Mouse (Mus musculus) embryonic facial prominence, embryonic 15.5 days (tissue): Measurements from ENCODE around the gene Bpifa5. TPM values are rescaled to one million over a fixed set of nuclear protein-coding genes. Genes with fewer than 3 reads are reported as not detected.
"Not testable (repeated sequence)": the region's sequence is repeated elsewhere in the genome, so short reads cannot be mapped to it uniquely, and the experiment has no call there.

ENCODE experiments used
- ATAC-seq: fragments of 200-750 bp; cut with Nextera tagmentation; 2 replicates; pipeline ENCODE4 v1.8.0; 2017; ENCODE audit warnings: low read depth, moderate TSS enrichment; ENCODE audit not compliant: insufficient number of reproducible peaks, low FRiP score, low TSS enrichment
- H3K27ac ChIP-seq: fragments of 300-500 bp; sonication (generic); replicated peaks from 2 replicates; pipeline ENCODE4 v1.5.1; 2015; ENCODE audit warnings: mild to moderate bottlenecking, inconsistent platforms
- H3K27me3 ChIP-seq: fragments of 300-500 bp; sonication (generic); 2 replicates; pipeline ENCODE4 v1.6.1; 2015; ENCODE audit warnings: inconsistent platforms
- H3K36me3 ChIP-seq: fragments of 300-500 bp; sonication (generic); 2 replicates; pipeline ENCODE4 v1.6.1; 2015; ENCODE audit warnings: mild to moderate bottlenecking, inconsistent platforms
- H3K4me1 ChIP-seq: fragments of 300-500 bp; sonication (generic); 2 replicates; pipeline ENCODE4 v1.6.1; 2015; ENCODE audit warnings: inconsistent platforms
- H3K4me2 ChIP-seq: fragments of 300-500 bp; sonication (generic); replicated peaks from 2 replicates; pipeline ENCODE4 v1.6.1; 2015; ENCODE audit warnings: mild to moderate bottlenecking, inconsistent platforms
- H3K4me3 ChIP-seq: fragments of 300-500 bp; sonication (generic); replicated peaks from 2 replicates; pipeline ENCODE4 v1.5.1; 2015; ENCODE audit warnings: mild to moderate bottlenecking, inconsistent platforms
- H3K9ac ChIP-seq: fragments of 300-500 bp; sonication (generic); 2 replicates; pipeline ENCODE4 v1.6.1; 2015; ENCODE audit warnings: inconsistent platforms
- H3K9me3 ChIP-seq: fragments of 300-500 bp; sonication (generic); replicated peaks from 2 replicates; pipeline ENCODE4 v1.6.1; 2016; ENCODE audit warnings: inconsistent platforms
- WGBS: fragments of 180-500 bp; shearing (Covaris S2); methylation state at CpG from one replicate; pipeline ENCODE4 v1.1.7; 2015; 5-methylcytosine and 5-hydroxymethylcytosine counted together
- polyA plus RNA-seq: library from polyadenylated mRNA; unstranded; fragments of >200 nt; fragmentation: Nextera tagmentation; extraction: Ambion mirVana; gene quantifications from 2 replicates; pipeline ENCODE4 v1.2.1, GENCODE M21; 2015

Bpifa5 gene
- polyA plus RNA-seq, 1 experiment from 2014 or later = not detected

DNA sequence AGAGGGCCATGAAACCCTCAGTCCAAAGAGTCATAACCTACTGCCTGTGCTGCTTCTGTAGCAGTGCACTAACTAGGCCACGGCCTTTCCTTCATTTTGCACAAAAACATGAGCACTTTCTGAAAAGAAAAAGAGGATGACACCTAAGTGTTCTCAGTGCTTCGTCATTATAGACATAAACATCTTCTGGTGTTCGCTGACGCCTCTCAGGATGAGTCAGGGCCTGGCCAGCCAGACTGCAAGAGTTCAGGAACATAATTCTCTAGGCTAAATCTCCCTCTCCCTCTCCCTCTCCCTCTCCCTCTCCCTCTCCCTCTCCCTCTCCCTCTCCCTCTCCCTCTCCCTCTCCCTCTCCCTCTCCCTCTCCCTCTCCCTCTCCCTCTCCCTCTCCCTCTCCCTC is 20.7 kb downstream of the Bpifa5 start:
- not testable (repeated sequence) for H3K27ac ChIP-seq, H3K4me2 ChIP-seq, ATAC-seq, H3K4me3 ChIP-seq, H3K27me3 ChIP-seq, H3K4me1 ChIP-seq, H3K9ac ChIP-seq, H3K9me3 ChIP-seq, H3K36me3 ChIP-seq
- 69% methylated on average over 4 of the region's 4 CpGs for WGBS

DNA sequence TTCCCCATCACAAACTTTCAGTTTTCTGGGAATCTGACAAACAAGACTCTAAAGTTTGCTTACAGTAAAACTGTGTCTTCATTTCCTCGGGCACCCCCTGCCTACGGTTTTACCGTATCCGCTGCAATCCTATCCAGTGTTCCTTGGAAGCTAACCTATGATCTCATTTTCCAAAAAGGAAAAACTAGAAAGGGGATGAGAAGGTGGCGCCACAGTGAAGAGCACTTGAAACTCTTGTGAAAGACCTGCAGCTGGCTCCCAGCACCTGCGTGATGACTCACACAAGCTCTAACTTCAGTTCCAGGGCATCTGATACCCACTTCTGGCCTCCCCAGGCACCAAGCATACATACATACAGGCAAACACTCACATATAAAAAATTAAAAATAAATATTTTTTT is 22.9 kb downstream of the Bpifa5 start:
- H3K9ac ChIP-seq = no peak overlapping the region
- no peaks in the 10 kb centered on the region for H3K36me3 ChIP-seq
- no peak overlapping the region for H3K4me3 ChIP-seq
- no peaks in the 10 kb centered on the region for H3K9me3 ChIP-seq
- no peaks in the 10 kb centered on the region for H3K27me3 ChIP-seq
- 73% methylated on average over 6 of the region's 6 CpGs for WGBS
- no peak for ATAC-seq
- no peaks in the 10 kb centered on the region for H3K4me1 ChIP-seq
- no peak overlapping the region for H3K4me2 ChIP-seq
- H3K27ac ChIP-seq = peak overlapping the region; percentile 11; the same call in 1 of the 2 replicates

DNA sequence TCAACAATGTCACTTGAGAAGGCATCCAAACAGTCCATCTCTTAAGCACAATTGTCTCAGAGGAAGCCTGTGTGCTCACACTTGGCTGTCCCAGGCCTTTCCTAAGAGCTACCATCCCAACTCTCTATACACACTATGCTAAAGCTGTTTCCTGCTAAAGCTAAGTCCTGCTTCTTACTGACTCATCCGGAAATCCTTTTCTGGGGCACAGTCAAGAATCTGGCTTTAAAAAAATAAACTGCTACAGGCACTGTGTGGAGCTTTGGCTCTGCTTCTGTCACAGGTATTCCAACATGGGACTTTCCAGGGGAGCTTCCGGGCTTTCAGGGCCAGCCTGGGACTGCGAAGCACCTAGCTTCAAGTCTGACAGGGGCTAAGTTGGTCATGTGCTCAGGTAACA is 23.3 kb downstream of the Bpifa5 start:
- Histone ChIP-seq H3K4me1 (no peaks in the 10 kb centered on the region), H3K9ac (no peak overlapping the region), H3K36me3 (no peaks in the 10 kb centered on the region), H3K4me2 (no peak overlapping the region), H3K27me3 (no peaks in the 10 kb centered on the region), H3K27ac (no peak overlapping the region; the same call in 1 of the 2 replicates), H3K4me3 (no peak overlapping the region), H3K9me3 (no peaks in the 10 kb centered on the region)
- WGBS = 70% methylated on average over 3 of the region's 3 CpGs
- ATAC-seq = no peak

GRCm38 (mm10) chr2:154187468-154187867 is 25.1 kb downstream of the Bpifa5 start:
- Histone ChIP-seq H3K27ac (no peak overlapping the region), H3K9me3 (no peaks in the 10 kb centered on the region), H3K4me2 (no peak overlapping the region), H3K36me3 (no peaks in the 10 kb centered on the region), H3K4me3 (no peak overlapping the region), H3K9ac (no peak overlapping the region), H3K4me1 (no peaks in the 10 kb centered on the region), H3K27me3 (no peaks in the 10 kb centered on the region)
- ATAC-seq = no peak
- WGBS = 44% methylated on average over 5 of the region's 5 CpGs

DNA sequence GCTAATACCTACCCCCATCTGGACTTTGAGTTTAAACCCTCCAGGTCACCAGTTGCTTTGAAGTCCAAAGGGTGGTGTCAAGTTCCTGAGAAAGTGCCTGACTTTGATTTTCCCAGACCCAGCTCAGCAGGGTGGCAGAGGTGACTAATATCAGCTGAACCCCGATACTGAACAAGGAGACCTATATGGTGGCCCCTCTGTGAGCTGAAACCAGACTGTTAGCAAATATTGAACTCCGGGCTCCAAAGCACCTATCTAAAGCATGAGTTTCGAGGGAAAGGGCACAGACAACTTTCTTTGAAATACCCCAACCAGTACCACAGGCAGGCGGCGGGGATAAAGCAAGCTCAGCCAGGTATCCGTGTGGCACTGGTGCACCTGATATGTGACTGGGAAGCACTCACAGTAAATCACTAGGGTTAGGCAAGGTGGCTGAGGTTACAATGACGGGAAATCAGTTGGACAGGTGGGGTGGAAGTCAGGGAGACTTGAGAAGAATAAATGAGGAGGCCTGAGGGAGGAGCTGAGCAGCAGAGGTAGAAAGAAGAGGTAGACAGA is 27.5 kb downstream of the Bpifa5 start:
- Histone ChIP-seq H3K4me2 (no peak overlapping the region), H3K27ac (no peak overlapping the region), H3K36me3 (no peaks in the 10 kb centered on the region), H3K4me1 (no peaks in the 10 kb centered on the region), H3K27me3 (no peaks in the 10 kb centered on the region), H3K9ac (no peak overlapping the region), H3K4me3 (no peak overlapping the region), H3K9me3 (no peaks in the 10 kb centered on the region)
- 74% methylated on average over 7 of the region's 7 CpGs for WGBS
- no peak for ATAC-seq

DNA sequence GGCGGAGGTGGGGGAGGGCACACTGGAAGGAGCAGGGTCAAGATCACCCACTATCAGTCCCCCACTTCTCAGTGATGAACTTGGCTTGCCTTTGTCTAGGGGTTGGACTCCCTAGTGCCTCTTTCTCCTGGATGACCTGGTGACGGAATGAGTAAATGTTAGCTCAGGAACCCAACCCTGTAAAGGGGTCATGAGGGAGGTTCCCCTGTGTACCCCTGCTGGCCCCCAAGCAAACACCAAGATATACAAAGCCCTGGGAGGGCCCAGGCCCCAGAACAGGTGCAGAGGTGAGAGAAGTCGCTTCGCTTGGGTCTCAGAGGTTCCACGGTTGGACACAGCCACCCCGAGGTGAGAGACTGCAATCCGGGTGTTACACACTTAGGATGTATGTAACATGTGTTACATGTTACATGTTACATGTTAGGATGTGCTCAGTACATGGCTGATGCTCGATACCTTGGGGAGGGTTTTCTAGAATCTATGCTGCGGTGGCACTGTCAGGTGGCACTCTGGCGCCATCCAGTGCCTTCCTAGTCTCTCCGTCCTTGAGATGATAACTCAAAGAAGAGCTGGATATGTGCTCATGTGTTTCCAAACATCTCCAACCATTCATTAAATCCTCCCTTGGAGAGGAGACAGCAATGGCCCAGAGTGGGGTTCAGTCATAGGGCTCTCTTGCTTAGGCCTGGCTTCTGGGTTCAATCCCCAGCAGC is 28.3 kb downstream of the Bpifa5 start, which contains the start of gene Bpifb1:
Bpifb1 (plus strand) TSS at position 273 of the 713 bp plus-strand sequence.
- Histone ChIP-seq H3K27me3 (no peaks in the 10 kb centered on the region), H3K9me3 (no peaks in the 10 kb centered on the region), H3K9ac (no peak within 1 kb of the TSS), H3K4me3 (no peak within 1 kb of the TSS), H3K4me1 (no peaks in the 10 kb centered on the region), H3K36me3 (no peaks in the 10 kb centered on the region), H3K4me2 (no peak within 1 kb of the TSS), H3K27ac (no peak within 1 kb of the TSS)
- no peak for ATAC-seq
- 82% methylated on average over 11 of the region's 11 CpGs for WGBS

- H3K27ac ChIP-seq = no peak overlapping the region
- H3K4me1 ChIP-seq = no peaks in the 10 kb centered on the region
- H3K4me2 ChIP-seq = no peak overlapping the region
- H3K27me3 ChIP-seq = no peaks in the 10 kb centered on the region
- H3K9me3 ChIP-seq = no peaks in the 10 kb centered on the region
- no peak for ATAC-seq
- no peaks in the 10 kb centered on the region for H3K36me3 ChIP-seq
- H3K4me3 ChIP-seq = no peak overlapping the region
- 71% methylated on average over 2 of the region's 2 CpGs for WGBS
- H3K9ac ChIP-seq = no peak overlapping the region
Observed at GRCm38 (mm10) chr2:154192141-154192540, 29.7 kb downstream of the Bpifa5 start.

DNA sequence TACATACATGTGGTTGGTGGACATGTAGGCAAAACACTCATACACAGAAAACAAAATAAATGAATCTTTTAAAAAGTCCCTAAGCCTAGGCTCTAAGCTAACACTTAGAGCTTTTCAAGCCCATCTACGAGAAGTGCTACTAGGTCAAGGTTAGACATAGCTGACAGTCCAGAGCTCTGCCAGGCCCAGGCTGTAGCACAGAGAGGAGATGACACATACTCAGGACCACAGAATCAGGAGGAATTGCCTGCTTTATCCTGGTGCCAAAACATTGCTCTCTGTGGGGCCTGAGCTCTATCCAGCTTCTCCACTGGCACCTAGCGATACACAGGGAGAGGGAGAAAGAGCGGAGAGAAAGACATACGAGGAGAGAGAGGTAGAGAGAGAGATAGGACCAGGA is 30.7 kb downstream of the Bpifa5 start:
- Histone ChIP-seq H3K9ac (no peak overlapping the region), H3K9me3 (no peaks in the 10 kb centered on the region), H3K4me3 (no peak overlapping the region), H3K36me3 (no peaks in the 10 kb centered on the region), H3K27me3 (no peaks in the 10 kb centered on the region), H3K4me2 (no peak overlapping the region), H3K27ac (no peak overlapping the region), H3K4me1 (no peaks in the 10 kb centered on the region)
- WGBS = 93% methylated on average over 4 of the region's 4 CpGs
- no peak for ATAC-seq

GRCm38 (mm10) chr2:154193994-154194504 is 31.6 kb downstream of the Bpifa5 start:
- 67% methylated on average over 5 of the region's 5 CpGs for WGBS
- Histone ChIP-seq H3K4me1 (no peaks in the 10 kb centered on the region), H3K36me3 (no peaks in the 10 kb centered on the region), H3K27me3 (no peaks in the 10 kb centered on the region), H3K9me3 (no peaks in the 10 kb centered on the region), H3K27ac (no peak overlapping the region), H3K9ac (no peak overlapping the region), H3K4me2 (no peak overlapping the region), H3K4me3 (no peak overlapping the region)
- no peak for ATAC-seq

DNA sequence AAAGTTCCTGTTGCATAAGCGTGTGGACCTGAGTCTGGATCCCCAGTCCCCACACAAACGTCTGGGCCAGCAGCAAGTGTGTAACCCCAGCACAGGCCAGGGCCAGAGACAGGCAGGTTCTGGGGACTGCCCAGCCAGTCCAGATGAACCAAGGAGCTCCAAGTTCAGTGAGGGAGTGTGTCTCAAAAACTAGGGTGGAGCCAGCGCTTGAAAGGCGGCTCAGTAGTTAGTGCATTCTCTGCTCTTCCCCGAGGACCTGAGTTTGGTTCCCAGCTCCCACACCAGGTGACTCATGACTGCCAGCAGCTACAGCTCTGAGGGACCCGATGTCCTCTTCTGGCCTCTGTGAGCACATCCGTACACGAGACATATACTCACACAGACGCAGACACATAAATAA is 34.6 kb downstream of the Bpifa5 start:
- Histone ChIP-seq H3K27ac (no peak overlapping the region), H3K4me2 (no peak overlapping the region), H3K36me3 (no peaks in the 10 kb centered on the region), H3K4me1 (no peaks in the 10 kb centered on the region), H3K27me3 (no peaks in the 10 kb centered on the region), H3K9ac (no peak overlapping the region), H3K9me3 (no peaks in the 10 kb centered on the region), H3K4me3 (no peak overlapping the region)
- no peak for ATAC-seq
- 83% methylated on average over 9 of the region's 9 CpGs for WGBS

- no peak overlapping the region for H3K27ac ChIP-seq
- no peak for ATAC-seq
- H3K27me3 ChIP-seq = no peaks in the 10 kb centered on the region
- H3K9ac ChIP-seq = no peak overlapping the region
- H3K4me2 ChIP-seq = no peak overlapping the region
- no peaks in the 10 kb centered on the region for H3K36me3 ChIP-seq
- 85% methylated on average over 4 of the region's 4 CpGs for WGBS
- no peaks in the 10 kb centered on the region for H3K4me1 ChIP-seq
- H3K9me3 ChIP-seq = no peaks in the 10 kb centered on the region
- H3K4me3 ChIP-seq = no peak overlapping the region
Observed at GRCm38 (mm10) chr2:154204630-154205029, 42.2 kb downstream of the Bpifa5 start.

DNA sequence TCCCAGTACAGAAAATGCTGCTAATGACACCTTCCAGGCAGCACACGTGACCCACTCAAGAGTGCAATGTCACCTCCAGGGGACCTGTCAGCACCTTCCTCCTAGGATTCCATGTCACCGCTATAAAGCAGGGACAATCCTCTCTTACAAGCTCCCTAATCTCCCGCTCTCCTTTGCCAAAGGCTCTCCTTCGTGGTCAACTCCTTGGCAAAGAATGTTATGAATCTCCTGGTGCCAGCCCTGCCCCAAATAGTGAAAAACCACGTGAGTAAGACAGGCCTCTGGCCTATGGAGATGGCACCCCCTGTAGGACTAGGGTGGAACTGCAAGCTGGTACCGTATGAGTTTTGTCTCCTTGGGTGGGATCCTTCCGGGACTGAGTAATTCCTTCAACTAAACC is 44.5 kb downstream of the Bpifa5 start:
- no peaks in the 10 kb centered on the region for H3K36me3 ChIP-seq
- 53% methylated on average over 7 of the region's 7 CpGs for WGBS
- ATAC-seq = no peak

More for the DNA sequence above, 44.5 kb downstream of the Bpifa5 start:
- Histone ChIP-seq H3K4me1 (no peaks in the 10 kb centered on the region), H3K27me3 (no peaks in the 10 kb centered on the region), H3K4me2 (no peak overlapping the region), H3K9ac (no peak overlapping the region), H3K4me3 (no peak overlapping the region), H3K9me3 (no peaks in the 10 kb centered on the region), H3K27ac (no peak overlapping the region)
